Mouse (Mus musculus): ENCODE results near the gene Slco1a5.
"Not testable (repeated sequence)": the region's sequence is repeated elsewhere in the genome, so short reads cannot be mapped to it uniquely, and the experiment has no call there.

Slco1a5 gene

GRCm38 (mm10) chr6:142322881-142323280 lies at the start of gene Slco1a5:
Slco1a5 (minus strand) TSS chr6:142322981.
- DNase-seq (ENCODE audit: low spot score): no peak

DNA sequence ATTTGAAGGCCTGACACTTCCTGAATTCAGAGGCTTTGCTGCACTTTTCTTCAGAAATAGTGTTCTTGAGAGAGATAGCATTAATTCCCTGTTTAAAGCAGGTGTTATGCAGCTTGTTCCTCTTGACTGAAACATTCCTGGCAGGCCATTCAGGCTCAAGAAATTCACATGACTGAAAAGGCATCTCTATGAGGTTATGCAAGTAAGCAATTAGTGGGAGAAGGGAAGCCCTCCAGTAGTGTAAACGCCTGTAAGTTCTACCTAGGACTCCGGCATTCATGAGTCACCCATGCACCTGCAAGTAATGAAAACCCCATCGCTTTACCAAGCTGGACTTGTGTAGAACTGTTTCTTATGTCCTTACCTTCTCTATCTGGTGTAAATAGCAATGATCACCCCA lies 46.8 kb upstream of the Slco1a5 start:
- DNase-seq (ENCODE audit: low spot score): no peak

DNA sequence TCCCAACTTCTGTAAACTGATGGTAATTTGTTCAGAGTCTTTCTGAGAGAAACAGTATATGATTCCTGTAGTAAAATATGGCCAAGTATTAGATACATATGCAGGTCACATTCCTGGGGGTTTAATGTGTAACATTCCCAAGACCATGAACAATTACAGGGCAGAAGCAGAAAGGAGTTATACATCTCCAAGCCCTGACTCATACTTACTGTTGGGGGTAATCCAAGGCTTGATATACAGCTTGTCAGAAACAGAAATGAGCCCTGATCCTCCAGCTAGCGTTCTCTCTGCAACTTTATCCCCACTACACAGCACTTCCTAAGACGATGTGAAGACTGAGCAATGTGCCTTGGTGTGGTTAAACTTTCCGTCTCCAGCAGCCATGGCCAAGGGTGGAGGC lies 44.8 kb upstream of the Slco1a5 start:
- no peak for DNase-seq (ENCODE audit: low spot score)

DNA sequence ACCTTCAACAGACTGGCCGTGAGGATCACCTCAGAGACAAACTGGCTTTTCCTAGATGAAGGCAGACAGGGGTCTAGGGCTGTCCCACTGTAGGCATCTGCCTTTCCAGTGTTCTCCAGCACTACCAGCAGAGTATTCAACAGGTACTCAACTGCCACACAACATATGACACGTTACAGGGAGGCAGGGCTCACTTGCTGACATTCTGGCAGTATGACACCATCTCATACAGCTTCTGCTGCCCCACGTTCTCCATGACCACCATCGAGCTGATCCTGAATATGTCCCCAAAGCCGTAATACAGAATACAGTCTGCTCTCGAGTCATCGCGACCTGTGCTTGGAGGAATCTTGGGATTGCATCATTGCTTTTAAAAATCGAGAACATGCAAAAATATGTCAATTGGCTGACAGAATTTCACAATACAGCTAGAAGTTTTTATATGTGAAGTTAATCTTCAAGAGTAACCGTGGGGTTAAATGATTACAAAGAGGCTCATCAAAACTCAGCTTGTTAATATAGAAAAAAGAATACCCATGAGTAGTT lies 43.8 kb upstream of the Slco1a5 start:
- DNase-seq (ENCODE audit: low spot score): no peak

- no peak for DNase-seq (ENCODE audit: low spot score)
These were observed 43.1 kb upstream of the Slco1a5 start for GRCm38 (mm10) chr6:142365742-142366472.

DNA sequence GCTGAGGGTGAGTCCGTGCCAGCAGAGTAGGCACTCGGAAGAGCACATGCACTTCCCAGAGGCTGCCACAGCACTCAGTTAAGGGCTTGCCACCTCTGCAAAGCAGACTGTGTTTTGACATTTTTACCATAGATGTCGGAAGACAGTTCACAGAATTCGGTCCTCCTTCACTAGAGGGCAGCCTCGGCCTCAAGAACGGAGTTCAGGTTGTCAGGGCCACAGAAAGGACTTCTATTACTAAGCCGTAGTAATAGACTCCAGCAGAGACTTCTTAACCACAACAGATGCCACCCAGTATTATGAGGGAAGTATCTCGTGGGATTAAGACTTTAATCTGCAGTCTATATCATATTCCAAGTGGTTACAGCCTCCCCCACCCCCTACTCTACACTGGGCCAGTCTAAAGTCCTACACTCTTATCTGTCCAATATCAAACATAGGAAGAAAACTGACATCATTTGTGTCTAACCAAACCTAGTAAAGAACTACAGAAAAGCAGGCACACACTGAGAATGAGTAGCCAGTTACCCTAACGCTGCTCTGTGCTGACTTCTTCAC lies 40.3 kb upstream of the Slco1a5 start:
- DNase-seq (ENCODE audit: low spot score): no peak

DNA sequence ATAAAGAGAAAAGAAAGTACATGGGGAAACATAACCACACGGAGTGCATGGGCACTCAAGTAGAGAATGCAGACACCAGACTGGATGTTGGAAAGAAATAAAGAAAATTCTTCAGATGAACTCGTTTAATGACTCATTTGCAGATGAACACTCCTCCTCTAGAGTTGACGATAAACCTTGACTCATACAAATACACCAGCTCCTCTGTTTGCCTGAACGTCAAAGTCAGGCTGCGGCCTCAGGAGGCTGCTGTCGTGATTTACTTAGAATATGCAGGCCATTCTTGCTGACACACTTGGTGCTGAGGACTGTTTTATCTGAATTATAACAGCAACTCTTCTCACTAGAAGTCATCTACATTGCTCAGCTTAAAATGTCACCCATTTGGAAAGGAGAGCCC lies 39.3 kb upstream of the Slco1a5 start:
- no peak for DNase-seq (ENCODE audit: low spot score)

- no peak for DNase-seq (ENCODE audit: low spot score)
These were observed 34.3 kb upstream of the Slco1a5 start for GRCm38 (mm10) chr6:142357106-142357505.

GRCm38 (mm10) chr6:142352099-142352498 lies 29.3 kb upstream of the Slco1a5 start:
- DNase-seq (ENCODE audit: low spot score): not testable (repeated sequence)

GRCm38 (mm10) chr6:142347431-142348385 lies 24.9 kb upstream of the Slco1a5 start:
- no peak for DNase-seq (ENCODE audit: low spot score)

GRCm38 (mm10) chr6:142346181-142347110 lies 23.7 kb upstream of the Slco1a5 start:
- DNase-seq (ENCODE audit: low spot score): no peak

DNA sequence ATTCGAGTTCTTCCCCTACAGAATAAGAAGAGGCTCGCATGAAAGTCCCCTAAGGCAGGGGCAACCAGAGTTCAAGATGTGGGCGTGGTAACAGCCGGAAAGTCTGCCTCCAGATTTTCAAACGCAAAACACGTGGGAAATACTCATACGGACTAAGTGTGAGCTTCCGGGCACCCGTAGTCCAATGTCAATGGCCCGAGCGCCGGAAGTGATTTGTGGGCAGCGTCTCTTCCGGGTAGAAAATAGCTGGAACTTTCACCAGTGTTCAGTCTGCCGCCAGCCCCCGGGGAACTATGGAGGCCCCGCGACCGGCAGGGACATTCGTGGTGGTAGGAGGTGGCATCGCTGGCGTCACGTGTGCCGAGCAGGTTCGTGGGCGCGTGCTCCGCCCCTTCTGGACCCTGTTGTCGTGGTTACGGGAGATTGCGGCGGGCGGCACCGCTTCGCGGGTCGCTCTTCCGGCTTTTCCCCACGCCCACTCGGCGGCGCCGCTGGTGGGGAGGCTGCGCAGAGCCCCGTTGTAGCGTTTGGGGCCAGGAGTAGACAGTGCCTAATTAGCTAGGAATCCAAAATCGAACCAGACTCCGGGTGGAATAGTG lies 22.8 kb upstream of the Slco1a5 start, which contains the start of gene Pyroxd1:
Gene Pyroxd1, plus strand, starts transcription at position 215 of the 599 bp plus-strand sequence.
- peak; percentile 59 for DNase-seq (ENCODE audit: low spot score)

DNA sequence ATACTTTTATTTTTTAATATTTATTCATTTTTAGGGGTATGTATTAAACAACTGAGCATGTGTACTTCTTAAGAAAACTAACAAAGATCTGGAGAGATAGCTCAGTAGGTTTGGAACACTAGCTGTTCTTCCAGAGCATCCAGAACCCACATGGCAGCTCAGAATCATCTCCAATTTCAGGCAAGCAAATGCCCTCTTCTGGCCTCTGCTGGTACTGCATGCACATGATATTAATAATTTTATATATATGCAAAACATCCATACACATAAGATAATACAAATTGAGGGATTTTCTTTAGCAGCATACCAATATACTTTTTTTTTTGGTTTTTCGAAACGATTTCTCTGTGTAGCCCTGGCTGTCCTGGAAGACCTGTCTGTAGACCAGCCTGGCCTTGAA lies 20.8 kb upstream of the Slco1a5 start:
- DNase-seq (ENCODE audit: low spot score): no peak

- DNase-seq (ENCODE audit: low spot score): no peak
These were observed 16.8 kb upstream of the Slco1a5 start for GRCm38 (mm10) chr6:142339576-142339975.

GRCm38 (mm10) chr6:142338961-142339360 lies 16.2 kb upstream of the Slco1a5 start:
- DNase-seq (ENCODE audit: low spot score): no peak

DNA sequence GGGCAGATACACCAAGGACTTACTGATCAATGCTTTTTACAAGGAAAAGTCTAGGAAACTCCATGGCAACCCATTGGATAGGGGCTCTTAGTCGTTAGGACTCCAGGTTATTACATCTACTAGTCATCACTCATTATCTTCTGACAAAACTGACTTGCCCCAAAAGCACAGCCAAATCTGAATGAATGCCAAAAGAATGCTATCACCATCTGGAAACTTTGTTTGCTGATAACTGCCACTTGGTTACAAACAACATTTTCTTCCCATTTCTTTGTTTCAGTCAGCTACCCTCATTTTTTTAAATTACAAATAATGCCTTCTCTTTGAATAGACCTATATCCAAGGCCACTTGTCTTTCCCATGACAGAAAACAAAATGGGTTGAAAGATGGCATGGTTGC lies 6.4 kb upstream of the Slco1a5 start:
- no peak for DNase-seq (ENCODE audit: low spot score)

- DNase-seq (ENCODE audit: low spot score): no peak
These were observed 3.8 kb upstream of the Slco1a5 start for GRCm38 (mm10) chr6:142326598-142326997.

DNA sequence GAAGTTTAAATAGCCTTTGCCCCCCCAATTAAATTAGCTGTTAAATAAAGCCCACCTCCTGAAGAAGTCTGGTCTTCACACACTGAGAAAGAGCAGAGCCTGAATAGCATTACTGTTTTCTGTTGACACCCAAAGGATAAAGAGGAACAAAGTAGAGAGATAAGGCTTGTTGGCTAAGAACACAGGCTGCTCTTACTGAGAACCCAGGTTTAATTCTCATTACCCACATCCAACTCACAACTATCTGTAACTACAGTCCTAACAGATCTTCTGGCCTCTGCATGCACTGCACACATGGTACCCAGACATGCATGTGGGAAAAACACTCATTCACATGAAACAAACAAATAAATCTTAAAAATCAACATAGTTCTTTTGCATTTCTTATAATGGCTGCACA lies 5.7 kb downstream of the Slco1a5 start:
- no peak for DNase-seq (ENCODE audit: low spot score)

DNA sequence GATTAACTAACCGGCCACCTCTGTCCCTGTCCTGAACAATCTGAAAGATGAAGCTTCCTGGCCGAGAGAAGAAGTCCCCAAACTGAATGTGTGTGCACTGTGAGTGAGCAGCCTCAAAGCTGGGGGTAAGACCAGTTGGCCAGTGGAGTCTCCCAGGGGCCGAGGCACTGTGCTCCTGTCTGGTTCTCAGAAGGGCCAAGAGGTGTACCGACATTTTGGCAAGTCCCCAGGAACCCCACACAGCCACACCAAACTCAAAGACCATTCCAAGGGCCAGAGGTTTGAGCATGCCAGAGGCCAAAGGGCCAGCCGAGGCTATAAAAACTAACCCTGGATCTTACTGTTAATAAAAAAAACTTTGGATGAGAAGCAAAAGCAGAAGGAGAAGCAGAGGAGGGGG lies 8.5 kb downstream of the Slco1a5 start:
- no peak for DNase-seq (ENCODE audit: low spot score)

GRCm38 (mm10) chr6:142305076-142305475 lies 17.7 kb downstream of the Slco1a5 start:
- no peak for DNase-seq (ENCODE audit: low spot score)

DNA sequence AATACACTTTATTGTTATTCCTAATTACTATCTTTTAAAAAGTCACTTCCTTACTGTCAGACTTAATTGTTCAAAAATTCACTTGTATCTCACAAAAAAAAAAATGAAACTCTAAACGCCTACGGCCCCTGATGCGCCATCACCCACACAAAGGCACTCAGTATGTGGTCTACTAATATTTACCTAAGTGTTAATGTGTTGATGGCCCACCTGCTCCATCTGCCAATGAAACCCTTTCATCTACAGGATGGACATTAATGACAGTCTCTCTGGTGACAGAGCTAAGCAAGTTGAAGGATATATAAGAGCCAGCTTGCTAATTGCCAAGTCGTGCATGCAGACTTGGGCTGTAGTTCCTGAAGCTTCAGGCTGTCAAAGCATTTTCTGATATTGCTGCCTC lies 24.7 kb downstream of the Slco1a5 start, which contains the start of gene Iapp:
Gene Iapp, plus strand, starts transcription at position 326 of the 400 bp plus-strand sequence.
- no peak for DNase-seq (ENCODE audit: low spot score)

Data from ovary, postnatal 10 days (tissue).